Mouse (Mus musculus): ENCODE measurements around the gene Bcl2l11.

Gene Bcl2l11

GRCm38 (mm10) chr2:128211022-128211880 lies 85.4 kb downstream of the Bcl2l11 start:
- no peak for DNase-seq (ENCODE audit: low read depth, low spot score)

GRCm38 (mm10) chr2:128211881-128212209 lies 86.0 kb downstream of the Bcl2l11 start:
- DNase-seq (ENCODE audit: low read depth, low spot score), result no peak
